Mouse (Mus musculus) monocyte, adult 5-6 weeks (primary cell): ENCODE data around the gene Ash1l. TPM values are rescaled to one million over a fixed set of nuclear protein-coding genes. Genes with fewer than 3 reads are reported as not detected.
A peak's percentile ranks its signal among the peaks of the same experiment; 100 is the strongest.
"Not testable (repeated sequence)": the region's sequence is repeated elsewhere in the genome, so short reads cannot be mapped to it uniquely, and the experiment has no call there.

ENCODE experiments used
- ATAC-seq: fragments of 153-309, 156-312 bp; replicated peaks from 2 replicates; pipeline ENCODE4 v1.8.0; 2017; ENCODE audit warnings: mild to moderate bottlenecking; ENCODE audit not compliant: low TSS enrichment, insufficient number of reproducible peaks, severe bottlenecking, poor library complexity, low FRiP score
- total RNA-seq: library from RNA; stranded (forward); fragments of 200-1000, 200-491, 200-594 nt; gene quantifications from 3 replicates; pipeline ENCODE4 v1.2.3, GENCODE M21; 2017

The Ash1l gene
- total RNA-seq, 1 experiment from 2014 or later, result 41.7 TPM

DNA sequence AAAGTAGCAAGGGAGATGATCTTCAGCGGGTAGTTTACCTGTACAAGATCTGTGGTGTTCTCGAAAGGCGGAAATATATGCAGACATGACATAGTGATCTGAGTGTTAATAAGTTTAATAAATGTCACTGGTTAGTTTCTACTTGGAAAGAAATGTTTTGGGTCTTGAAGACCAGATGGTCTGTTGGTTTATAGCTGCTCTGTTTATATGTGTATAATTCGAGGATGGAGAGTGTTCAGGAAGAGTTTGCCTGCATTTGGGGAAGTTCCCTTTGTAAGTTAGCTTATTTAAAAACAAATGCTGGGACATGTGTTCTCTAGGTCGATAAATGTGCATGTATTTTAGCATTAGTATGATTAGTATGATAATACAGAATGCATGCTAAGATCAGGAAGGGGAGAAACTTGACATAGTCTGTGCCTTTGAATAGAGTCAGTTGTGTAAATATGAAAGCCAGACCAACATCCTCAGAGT, 942 bp downstream of the Ash1l start:
- no peak for ATAC-seq

DNA sequence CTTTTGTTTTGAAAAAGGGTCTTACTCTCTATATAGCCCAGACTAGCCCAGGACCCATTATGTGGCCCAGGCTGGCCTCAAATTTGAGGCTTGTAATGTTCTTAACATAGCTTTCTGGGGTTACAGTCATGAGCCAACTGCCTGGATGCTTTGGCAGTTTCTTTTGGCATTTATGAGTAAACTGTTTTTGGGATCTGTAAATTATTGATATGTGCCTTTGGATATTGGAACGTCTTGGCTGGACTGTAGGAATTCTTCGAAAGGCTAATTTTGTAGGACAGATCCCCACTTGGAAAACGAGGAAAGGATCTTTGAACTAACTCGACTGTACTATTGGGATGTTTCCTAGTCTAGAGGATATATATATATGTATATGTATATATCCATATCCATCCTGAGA, 2.8 kb downstream of the Ash1l start:
- no peak for ATAC-seq

DNA sequence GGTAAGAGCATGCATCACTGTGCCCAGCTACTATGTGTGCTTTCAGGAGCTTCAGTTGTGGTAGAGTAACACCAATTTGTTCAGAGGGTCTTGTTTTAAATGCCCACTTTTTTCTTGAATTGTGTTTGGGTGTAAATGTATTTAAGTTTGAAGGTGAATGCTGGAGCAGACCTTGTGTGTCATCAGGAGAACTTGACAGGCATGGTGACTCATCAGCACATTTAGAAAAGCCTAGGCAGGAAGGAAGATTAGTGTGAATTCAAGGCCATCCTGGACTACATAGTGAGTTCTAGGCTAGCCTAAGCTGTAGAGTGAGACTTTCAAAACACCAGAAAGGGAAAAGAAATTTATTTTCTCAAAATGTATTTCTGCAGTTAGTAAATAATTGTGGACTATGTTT, 3.3 kb downstream of the Ash1l start:
- ATAC-seq, result no peak

DNA sequence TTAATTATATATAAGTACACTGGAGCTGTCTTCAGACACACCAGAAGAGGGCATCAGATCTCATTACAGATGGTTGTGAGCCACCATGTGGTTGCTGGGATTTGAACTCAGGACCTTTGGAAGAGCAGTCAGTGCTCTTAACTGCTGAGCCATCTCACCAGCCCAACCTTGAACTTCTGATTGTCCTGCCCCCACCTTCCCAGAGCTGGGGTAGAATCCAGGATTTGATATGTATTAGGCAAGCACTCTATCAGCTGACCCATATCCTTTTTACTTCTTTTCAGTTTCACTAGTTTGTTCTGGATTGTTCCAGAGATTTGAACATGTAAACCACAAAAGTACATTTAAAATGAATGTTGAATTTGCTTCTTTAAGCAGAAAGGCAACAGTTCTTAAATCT, 12.8 kb downstream of the Ash1l start:
- not testable (repeated sequence) for ATAC-seq

DNA sequence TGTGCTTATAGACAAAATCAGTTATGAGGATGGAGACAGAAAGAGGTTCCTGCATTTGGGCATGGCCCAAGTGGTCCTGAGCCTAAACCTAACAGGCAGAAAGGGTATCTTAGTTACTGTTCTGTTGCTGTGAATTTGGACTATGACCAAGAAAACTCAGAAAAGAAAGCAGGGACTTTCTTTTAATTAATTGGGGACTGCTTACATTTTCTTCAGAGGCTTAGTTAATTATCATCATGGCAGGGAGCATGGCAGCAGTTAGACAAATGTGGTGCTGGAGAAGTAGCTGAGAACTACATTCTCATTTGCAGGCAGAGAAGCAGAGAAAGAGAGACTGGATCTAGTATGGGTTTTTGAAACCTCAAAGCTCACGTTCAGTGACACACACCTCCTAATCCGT, 24.6 kb downstream of the Ash1l start:
- ATAC-seq, result no peak

DNA sequence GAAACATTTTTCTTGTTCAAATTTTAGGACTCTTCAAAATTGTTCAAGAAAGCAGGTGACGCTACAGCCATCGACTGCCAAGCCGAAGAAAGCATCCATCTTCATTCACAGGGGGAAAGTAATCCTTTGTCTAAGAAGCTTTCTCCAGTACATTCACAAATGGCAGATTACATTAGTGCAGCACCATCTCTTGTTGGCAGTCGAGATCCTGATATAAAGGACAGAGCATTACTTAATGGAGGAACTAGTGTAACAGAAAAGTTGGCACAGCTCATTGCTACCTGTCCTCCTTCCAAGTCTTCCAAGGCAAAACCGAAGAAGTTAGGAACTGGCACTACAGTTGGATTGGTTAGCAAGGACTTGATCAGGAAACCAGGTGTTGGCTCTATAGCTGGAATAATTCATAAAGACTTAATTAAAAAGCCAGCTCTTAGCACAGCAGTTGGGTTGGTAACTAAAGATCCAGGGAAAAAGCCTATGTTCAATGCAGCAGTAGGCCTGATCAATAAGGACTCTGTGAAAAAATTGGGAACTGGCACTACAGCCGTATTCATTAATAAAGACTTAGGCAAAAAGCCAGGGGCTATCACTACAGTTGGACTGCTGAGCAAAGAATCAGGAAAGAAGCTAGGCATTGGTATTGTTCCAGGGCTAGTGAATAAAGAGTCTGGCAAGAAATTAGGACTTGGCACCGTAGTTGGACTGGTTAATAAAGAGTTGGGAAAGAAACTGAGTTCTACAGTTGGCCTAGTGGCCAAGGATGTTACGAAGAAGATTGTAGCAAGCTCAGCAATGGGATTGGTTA, 31.0 kb downstream of the Ash1l start:
- ATAC-seq, result no peak

DNA sequence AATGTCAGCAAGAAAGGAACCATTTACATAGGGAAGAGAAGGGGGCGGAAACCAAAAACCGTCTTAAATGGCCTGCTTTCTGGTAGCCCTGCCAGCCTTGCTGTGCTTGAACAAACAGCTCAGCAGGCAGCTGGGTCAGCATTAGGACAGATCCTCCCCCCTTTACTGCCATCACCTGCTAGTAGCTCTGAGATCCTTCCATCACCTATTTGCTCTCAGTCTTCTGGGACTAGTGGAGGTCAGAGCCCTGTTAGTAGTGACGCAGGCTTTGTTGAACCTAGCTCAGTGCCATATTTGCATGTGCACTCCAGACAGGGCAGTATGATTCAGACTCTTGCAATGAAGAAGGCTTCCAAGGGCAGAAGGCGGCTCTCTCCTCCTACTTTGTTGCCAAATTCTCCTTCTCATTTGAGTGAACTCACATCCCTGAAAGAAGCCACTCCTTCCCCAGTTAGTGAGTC, 33.5 kb downstream of the Ash1l start:
- ATAC-seq, result no peak

DNA sequence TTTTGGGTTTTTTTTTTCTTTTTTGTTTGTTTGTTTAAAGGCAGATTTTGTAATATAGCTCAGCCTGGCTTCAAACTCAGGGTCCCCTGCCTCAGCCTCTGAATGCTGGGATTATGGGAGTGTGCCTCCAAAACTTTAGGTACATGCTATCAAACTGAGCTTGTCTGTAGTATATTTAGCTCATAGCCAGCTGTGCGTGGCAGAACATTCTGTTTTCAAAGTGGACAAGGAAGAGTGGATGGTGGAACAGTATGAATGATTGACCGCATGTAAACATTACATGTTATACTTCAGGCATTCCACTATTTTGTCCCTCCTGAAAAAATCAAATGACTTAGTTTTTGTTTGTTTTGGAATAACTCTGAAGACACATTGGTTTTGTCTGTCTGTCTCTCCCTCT, 42.4 kb downstream of the Ash1l start:
- ATAC-seq, result no peak

DNA sequence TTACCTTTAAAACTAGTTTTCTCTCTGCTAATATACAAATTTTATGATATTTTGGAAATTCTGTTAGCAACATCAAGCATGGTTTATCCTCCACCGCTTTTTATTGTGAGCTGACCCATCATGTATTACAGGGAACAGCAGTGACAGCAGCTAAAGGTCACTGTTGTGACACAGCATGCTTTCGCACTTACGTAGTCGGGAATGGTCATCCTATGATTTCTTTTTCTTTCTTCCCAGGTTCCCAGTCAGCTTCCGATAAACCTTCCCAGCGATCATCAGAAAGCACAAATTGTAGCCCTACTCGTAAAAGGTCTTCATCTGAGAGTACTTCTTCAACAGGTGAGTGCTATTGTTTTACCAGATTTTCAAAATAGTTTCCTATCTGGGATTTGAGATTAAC, 51.1 kb downstream of the Ash1l start:
- ATAC-seq, result no peak

DNA sequence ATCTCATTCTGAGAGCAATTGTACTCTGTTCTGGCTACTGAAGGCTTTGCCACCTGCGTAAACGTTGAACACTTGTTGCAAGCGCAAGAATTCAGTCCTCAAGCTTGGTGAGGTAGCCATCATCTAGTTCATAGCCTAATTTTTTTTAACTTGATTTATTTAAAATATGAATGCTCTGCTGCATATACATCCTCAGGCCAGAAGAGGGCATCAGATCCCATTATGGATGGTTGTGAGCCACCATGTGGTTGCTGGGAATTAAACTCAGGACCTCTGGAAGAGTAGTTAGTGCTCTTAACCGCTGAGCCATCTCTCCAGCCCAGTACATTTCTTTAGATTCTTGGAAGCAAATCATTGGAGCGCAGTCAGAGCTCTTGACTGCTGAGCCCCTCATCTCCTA, 80.5 kb downstream of the Ash1l start:
- ATAC-seq, result not testable (repeated sequence)

DNA sequence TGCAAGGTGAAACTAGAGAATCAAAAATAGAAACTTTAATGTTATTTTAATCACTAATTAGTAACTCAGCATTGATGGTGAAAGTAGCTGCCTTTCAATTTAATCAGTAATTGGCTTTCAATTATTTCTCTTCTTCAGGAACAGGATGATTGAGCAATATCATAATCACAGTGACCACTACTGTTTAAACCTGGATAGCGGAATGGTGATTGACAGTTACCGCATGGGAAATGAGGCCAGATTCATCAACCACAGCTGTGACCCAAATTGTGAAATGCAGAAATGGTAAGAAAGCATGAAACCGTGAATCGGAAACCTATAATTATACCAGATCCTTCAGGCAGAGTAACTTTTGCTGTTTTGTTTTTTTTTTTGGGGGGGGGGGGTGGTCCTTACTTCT, 92.9 kb downstream of the Ash1l start:
- ATAC-seq, result no peak

DNA sequence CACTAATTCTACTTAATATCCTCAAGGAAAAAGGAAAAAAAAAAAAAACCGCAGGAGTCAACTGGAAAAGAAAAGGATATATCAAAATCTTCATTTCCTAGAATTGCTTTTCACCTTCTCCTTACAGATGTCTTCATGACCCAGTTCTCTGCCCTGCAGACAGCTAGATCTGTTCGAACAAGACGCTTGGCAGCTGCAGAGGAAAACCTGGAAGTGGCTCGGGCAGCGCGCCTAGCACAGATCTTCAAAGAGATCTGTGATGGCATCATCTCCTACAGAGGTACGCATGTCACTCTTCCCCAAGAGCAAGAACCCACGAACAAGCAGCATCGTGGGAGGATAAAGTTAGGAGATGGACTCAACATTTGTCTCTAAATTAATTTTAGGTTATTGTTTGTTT, 107.9 kb downstream of the Ash1l start:
- ATAC-seq, result no peak

DNA sequence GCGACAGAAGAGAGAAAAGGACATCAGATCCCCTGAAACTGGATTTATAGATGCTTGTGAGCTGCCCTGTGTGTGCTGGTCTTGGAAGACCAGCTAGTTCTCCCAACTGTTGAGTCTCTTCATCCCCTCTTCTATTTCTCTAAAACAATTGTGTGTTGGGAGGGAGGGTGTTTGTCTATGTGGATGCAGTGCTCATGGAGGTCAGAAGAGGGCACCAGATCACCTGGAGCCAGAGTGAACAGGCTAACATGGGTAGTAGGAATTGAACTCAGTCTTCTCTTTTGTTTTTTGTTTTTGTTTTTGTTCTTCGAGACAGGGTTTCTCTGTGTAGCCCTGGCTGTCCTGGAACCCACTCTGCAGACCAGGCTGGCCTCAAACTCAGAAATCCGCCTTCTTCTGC, 108.4 kb downstream of the Ash1l start:
- ATAC-seq, result no peak

DNA sequence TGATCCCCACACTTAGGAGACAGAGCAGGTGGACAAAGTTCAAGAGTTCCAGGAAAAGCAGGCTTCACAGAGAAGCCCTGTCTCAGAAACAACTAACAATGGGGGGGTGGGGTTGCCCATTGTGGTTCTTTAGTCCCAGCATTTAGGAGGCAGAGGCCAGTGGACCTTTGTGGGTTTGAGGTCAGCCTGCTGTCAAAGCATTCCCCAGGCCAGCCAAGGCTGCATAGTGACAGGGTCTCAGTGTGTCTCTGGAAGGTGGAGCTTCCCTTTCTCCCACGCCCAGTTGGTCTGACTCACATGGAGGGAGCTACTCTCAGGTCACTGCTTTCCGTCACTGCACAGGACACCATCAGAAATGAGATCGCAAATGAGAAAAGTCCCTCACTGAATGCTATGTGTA, 111.3 kb downstream of the Ash1l start:
- ATAC-seq, result no peak

DNA sequence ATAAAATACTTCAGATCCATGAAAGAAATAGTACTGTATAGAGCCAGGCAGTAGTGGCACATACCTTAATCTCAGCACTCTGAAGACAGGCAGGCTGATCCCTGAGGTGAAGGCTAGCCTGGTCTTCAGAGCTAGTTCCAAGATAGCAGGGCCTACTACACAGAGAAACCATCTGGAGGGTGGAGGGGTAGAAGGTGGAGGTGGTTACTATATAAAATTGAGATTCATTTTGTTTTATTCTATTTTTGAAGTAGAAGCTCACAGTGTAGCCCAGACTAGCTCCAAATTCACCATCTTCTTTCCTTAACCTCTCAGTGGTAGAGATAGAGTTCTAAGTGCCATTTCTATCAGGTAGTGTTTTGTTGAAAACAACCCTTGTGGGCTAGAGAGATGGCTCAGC, 116.8 kb downstream of the Ash1l start:
- no peak for ATAC-seq

DNA sequence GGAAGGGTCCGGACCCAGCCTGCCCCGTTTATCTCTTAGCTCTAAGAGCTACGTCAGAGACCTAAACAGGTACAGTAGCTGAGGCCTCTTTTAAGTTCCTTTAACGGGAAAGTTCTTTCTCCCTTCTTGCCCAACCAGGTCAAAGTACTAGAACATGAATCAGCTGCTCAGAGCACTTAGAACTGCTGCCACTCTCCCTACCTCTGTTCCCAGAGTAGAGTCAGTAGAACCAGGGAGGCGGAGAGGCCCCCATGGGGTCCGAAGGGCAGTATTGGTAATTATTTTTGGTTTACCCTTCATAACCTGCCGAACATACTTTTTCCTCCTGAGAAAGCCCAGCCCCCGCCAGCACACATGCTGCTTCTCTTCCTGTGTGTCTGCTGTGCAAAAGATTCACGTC, 127.0 kb downstream of the Ash1l start:
- no peak for ATAC-seq

DNA sequence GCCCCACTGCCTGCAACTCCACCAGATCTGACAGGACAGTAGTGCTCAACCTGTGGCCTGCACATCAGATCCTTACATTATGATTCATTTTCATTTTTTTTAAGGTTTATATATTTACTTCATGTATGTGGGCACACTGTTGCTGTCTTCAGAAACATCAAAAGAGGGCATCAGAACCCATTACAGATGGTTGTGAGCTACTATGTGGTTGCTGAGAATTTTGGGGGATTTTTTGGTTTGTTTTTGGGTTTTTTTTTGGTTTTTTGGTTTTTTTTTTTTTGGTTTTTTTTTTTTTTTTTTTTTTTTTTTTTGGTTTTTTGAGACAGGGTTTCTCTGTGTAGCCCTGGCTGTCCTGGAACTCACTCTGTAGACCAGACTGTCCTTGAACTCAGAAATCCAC, 131.9 kb downstream of the Ash1l start:
- not testable (repeated sequence) for ATAC-seq

DNA sequence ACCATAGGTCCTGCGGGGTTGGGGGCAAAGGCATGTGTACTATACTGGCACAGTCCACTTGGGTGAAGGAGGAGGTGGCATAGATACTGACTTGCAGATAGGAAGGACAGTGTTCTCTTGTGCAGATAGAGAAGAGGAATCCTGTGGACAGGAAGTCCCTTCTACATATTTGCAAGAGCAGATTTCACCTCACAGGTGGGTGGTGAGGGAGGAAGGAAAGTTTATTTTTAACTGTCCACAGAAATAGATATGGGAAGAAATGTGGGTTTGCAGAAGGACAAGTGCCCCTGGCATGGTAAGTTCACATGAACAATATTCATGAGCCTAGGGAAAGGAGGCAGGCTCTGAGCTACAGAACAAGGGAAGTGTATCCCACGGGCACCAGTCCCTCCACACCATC, 133.7 kb downstream of the Ash1l start:
- no peak for ATAC-seq

DNA sequence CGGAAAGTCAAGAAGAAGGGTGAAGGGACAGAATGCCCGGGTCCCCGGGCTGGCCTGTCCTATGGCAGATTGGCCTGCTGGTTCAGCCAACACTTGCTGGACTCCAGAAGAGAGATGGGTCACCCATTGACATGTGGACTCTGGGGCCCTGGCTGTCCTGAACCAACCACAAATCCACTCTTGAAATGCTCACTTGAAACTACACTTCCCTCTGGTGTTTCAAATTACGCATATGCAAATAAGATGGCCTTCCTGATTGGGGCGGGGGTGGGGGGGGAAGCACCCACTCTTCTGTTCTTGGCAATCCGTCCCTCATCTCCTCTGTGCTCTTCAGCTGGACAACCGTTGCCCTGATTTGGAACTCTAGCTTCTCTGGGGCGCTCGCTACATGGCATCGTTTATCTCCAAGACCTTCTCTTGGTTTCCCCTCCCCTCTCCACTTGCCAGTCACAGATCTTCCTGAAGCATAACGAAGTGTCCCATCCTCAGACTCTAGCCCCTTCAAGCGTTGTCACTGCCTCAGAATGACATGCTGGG, 134.3 kb downstream of the Ash1l start:
- no peak for ATAC-seq

DNA sequence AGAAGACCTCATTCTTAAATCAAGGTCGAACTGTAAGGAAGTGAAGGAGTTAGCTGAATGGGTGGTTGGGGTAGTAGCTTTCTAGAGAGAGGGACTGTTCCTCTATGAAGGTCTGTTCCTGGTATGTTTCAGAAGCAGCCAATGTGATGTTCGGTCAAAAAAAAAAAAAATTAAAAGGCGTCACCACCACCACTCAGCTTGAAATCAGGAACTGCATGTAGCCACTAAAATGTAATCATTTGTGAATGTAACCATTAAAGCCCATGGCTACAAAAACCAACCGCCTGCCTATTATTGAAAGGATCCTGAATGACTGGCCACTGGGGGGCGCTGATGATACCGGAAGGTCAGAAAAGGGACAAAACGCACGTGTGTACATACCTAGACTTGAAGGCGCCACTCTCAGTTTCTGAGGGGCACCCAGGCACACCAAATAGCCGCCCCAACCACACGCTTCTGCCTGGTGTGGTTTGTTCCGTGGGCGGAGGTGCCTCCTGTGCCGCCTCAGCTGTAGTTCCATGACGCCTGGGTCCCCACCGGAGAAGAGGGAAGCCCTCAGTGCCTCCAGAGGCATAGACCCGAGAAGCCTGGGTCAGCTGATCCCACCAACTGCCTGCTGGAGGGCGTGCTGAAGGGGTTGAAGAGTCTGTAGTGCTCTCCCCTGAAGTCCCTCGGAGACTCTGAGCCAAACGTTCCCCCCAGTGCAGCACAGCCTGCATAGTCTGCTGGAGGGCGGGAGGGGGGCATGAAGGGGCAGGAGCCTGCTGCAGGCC, 137.1 kb downstream of the Ash1l start:
- ATAC-seq, result peak; percentile 23
